ENCODE assay signal across 18 mouse cellular contexts in the genomic region with DNA sequence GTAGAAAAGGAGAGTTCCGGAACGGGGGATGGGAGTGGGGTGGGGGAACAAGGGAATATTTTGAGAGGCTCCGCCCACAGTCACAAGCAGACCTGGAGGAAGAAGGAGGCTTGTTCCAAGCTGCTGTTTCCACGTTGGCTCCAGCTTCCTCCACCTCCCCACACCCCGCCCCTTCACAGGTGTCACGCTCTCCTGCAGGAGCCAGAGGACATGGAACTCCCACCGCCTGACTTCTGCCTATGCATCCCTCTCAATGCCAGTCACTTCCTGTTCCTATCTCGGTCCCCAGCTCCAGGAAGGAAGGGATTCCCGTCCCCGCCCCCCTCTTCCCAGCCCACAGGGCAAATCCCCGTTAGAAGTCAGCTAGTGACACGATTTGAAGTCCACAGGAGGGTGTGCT. TPM values are rescaled to one million over a fixed set of nuclear protein-coding genes. Genes with fewer than 3 reads are reported as not detected.
DNase-seq lines count a peak whose midpoint lies in the region; ATAC-seq lines count a peak whose summit lies in the region.
"Had no signal": no experiment of that assay in that cellular context is flagged by ENCODE, and none has a peak within 500 bp of the region (broad histone marks: within the 10 kb centered on the region; RNA-seq: fewer than 3 reads in every experiment).

No protein-coding gene starts in this region.

- peaks cover 4% of the 10 kb centered on the region for H3K27me3 ChIP-seq in kidney, embryonic 14.5 days (ENCODE audit: control insufficient read depth, insufficient read depth, low read length)
- H3K27me3 ChIP-seq in lung, embryonic 16.5 days (ENCODE audit: control insufficient read depth, insufficient read depth, low read depth, low read length): no peaks in the 10 kb centered on the region
- H3K27me3 ChIP-seq: forebrain, embryonic 15.5 days had no signal

- H3K36me3 ChIP-seq in kidney, embryonic 14.5 days (ENCODE audit: control insufficient read depth, insufficient read depth, low read length): no peaks in the 10 kb centered on the region
- no peaks in the 10 kb centered on the region for H3K36me3 ChIP-seq in lung, embryonic 16.5 days (ENCODE audit: control insufficient read depth, insufficient read depth, low read length)
- H3K36me3 ChIP-seq: neural tube, embryonic 12.5 days had no signal

- H3K4me1 ChIP-seq in kidney, embryonic 14.5 days (ENCODE audit: control insufficient read depth, insufficient read depth, low read length): no peaks in the 10 kb centered on the region
- peaks cover 15% of the 10 kb centered on the region for H3K4me1 ChIP-seq in lung, embryonic 16.5 days (replicated peaks; ENCODE audit: control insufficient read depth, insufficient read depth, low read length)

- H3K9ac ChIP-seq in kidney, embryonic 14.5 days (ENCODE audit: low read depth, low read length): no peak overlapping the region
- H3K9ac ChIP-seq in lung, embryonic 16.5 days (ENCODE audit: low read length): no peak overlapping the region
- H3K9ac ChIP-seq: forebrain, embryonic 15.5 days; liver, embryonic 14.5 days; neural tube, embryonic 12.5 days had no signal

- H3K9me3 ChIP-seq in kidney, embryonic 14.5 days (ENCODE audit: control insufficient read depth, low read length): no peaks in the 10 kb centered on the region
- no peaks in the 10 kb centered on the region for H3K9me3 ChIP-seq in lung, embryonic 16.5 days (ENCODE audit: control insufficient read depth, low read length)
- H3K9me3 ChIP-seq: forebrain, embryonic 15.5 days; neural tube, embryonic 12.5 days had no signal

- 16% methylated on average over 12 of the region's 12 CpGs for WGBS in kidney, embryonic 14.5 days
- 13% methylated on average over 12 of the region's 12 CpGs for WGBS in lung, embryonic 16.5 days

- no peak for DNase-seq in kidney, postnatal 10 days
- peak; percentile 83 for DNase-seq in right cerebral cortex, adult 18-20 months
- DNase-seq in right cerebral cortex, postnatal 14 days: no peak
- no peak for DNase-seq in layer of hippocampus, adult 9-11 months
- DNase-seq in gastrocnemius, adult 18-20 months (ENCODE audit: low spot score): no peak
- DNase-seq: adrenal gland, postnatal 25 days; gastrocnemius, postnatal 36 days; kidney, adult 9 months; layer of hippocampus, postnatal 36 days; midbrain, embryonic 14.5 days had no signal

- ATAC-seq in kidney, embryonic 14.5 days (ENCODE audit: low FRiP score, low TSS enrichment): no peak
- ATAC-seq in lung, embryonic 16.5 days (ENCODE audit: low read depth): no peak
- ATAC-seq: forebrain, embryonic 15.5 days had no signal

- peak overlapping the region; percentile 12; the same call in 1 of the 2 replicates for H3K4me2 ChIP-seq in kidney, embryonic 14.5 days (replicated peaks; ENCODE audit: low read depth, low read length)
- peak overlapping the region; percentile 30 for H3K4me2 ChIP-seq in lung, embryonic 16.5 days (ENCODE audit: low read depth, low read length)
- H3K4me2 ChIP-seq: forebrain, embryonic 15.5 days; neural tube, embryonic 12.5 days had no signal

- H3K4me3 ChIP-seq in kidney, embryonic 14.5 days (ENCODE audit: low read length): no peak overlapping the region
- peak overlapping the region; percentile 2 for H3K4me3 ChIP-seq in lung, embryonic 16.5 days (ENCODE audit: low read length)
- H3K4me3 ChIP-seq: forebrain, embryonic 15.5 days; neural tube, embryonic 12.5 days had no signal

- H3K27ac ChIP-seq in kidney, embryonic 14.5 days (ENCODE audit: low read depth, low read length): no peak overlapping the region
- no peak overlapping the region for H3K27ac ChIP-seq in lung, embryonic 16.5 days (ENCODE audit: low read length)
- H3K27ac ChIP-seq: forebrain, embryonic 15.5 days; liver, embryonic 14.5 days; neural tube, embryonic 12.5 days had no signal

RNA-seq across cellular contexts. Expression of a gene that starts 12.5 kb away (rescaled TPM):
- polyA plus RNA-seq in kidney, embryonic 14.5 days (2014; fragmentation: Nextera tagmentation; extraction: Ambion mirVana): 3.9 and 5.0 TPM in 2 replicates
- polyA plus RNA-seq in lung, embryonic 16.5 days (2015; fragmentation: Nextera tagmentation; extraction: Ambion mirVana): 4.3 TPM in 2 replicates
- under 1 TPM; 0.38 to 0.39 TPM for total RNA-seq in gastrocnemius, adult 18-20 months (2021)

RNA-seq across cellular contexts. Expression of a gene that starts 59.1 kb away (rescaled TPM):
- polyA plus RNA-seq in kidney, embryonic 14.5 days (2014; fragmentation: Nextera tagmentation; extraction: Ambion mirVana): not detected in 2 replicates
- polyA plus RNA-seq in lung, embryonic 16.5 days (2015; fragmentation: Nextera tagmentation; extraction: Ambion mirVana): not detected in 2 replicates
- not detected for total RNA-seq in gastrocnemius, adult 18-20 months (2021)
- total RNA-seq: adrenal gland, postnatal 25 days; CH12.LX; gastrocnemius, postnatal 36 days; hematopoietic stem cell, adult 5-6 weeks; layer of hippocampus, postnatal 36 days had no signal
- polyA plus RNA-seq: embryonic facial prominence, embryonic 14.5 days; forebrain, embryonic 15.5 days; liver, embryonic 14.5 days; midbrain, embryonic 14.5 days; neural tube, embryonic 12.5 days had no signal
